Mouse (Mus musculus) midbrain, embryonic 12.5 days (tissue): ENCODE measurements around the gene Snrnp27. TPM values are rescaled to one million over a fixed set of nuclear protein-coding genes. Genes with fewer than 3 reads are reported as not detected.

Experiments
- ATAC-seq: fragments of 200-750 bp; cut with Nextera tagmentation; 2 replicates; pipeline ENCODE4 v1.8.0; 2017; ENCODE audit warnings: low read depth, moderate TSS enrichment, moderate library complexity; ENCODE audit not compliant: low FRiP score
- H3K27ac ChIP-seq: fragments of 300-500 bp; sonication (generic); replicated peaks from 2 replicates; pipeline ENCODE4 v1.5.1; 2016; ENCODE audit warnings: mild to moderate bottlenecking
- H3K27me3 ChIP-seq: fragments of 300-500 bp; sonication (generic); 2 replicates; pipeline ENCODE4 v1.6.1; 2016; ENCODE audit warnings: mild to moderate bottlenecking
- H3K36me3 ChIP-seq: fragments of 300-500 bp; sonication (generic); 2 replicates; pipeline ENCODE4 v1.6.1; 2016
- H3K4me1 ChIP-seq: fragments of 300-500 bp; sonication (generic); 2 replicates; pipeline ENCODE4 v1.6.1; 2016
- H3K4me2 ChIP-seq: fragments of 300-500 bp; sonication (generic); replicated peaks from 2 replicates; pipeline ENCODE4 v1.6.1; 2016; ENCODE audit warnings: mild to moderate bottlenecking, moderate library complexity
- H3K4me3 ChIP-seq: fragments of 300-500 bp; sonication (generic); 2 replicates; pipeline ENCODE4 v1.5.1; 2016; ENCODE audit warnings: mild to moderate bottlenecking
- H3K9ac ChIP-seq: fragments of 300-500 bp; sonication (generic); replicated peaks from 2 replicates; pipeline ENCODE4 v1.6.1; 2016; ENCODE audit warnings: mild to moderate bottlenecking, moderate library complexity
- H3K9me3 ChIP-seq: fragments of 300-500 bp; sonication (generic); 2 replicates; pipeline ENCODE4 v1.6.1; 2016; ENCODE audit warnings: mild to moderate bottlenecking
- WGBS: fragments of 180-500 bp; shearing (Covaris S2); methylation state at CpG from one replicate; pipeline ENCODE4 v1.1.7; 2016; 5-methylcytosine and 5-hydroxymethylcytosine counted together
- polyA plus RNA-seq: library from polyadenylated mRNA; unstranded; fragments of >200 nt; fragmentation: Nextera tagmentation; extraction: Ambion mirVana; gene quantifications from 2 replicates; pipeline ENCODE4 v1.2.1, GENCODE M21; 2016

Gene Snrnp27
- polyA plus RNA-seq, 1 experiment from 2014 or later: 127 TPM

- no peak overlapping the region for H3K27ac ChIP-seq
- WGBS: 80% methylated on average over 1 of the region's 1 CpGs
- H3K27me3 ChIP-seq: no peaks in the 10 kb centered on the region
- H3K9ac ChIP-seq: no peak overlapping the region
- no peak for ATAC-seq
- H3K9me3 ChIP-seq: no peaks in the 10 kb centered on the region
- peaks cover 10% of the 10 kb centered on the region for H3K4me1 ChIP-seq
- no peak overlapping the region for H3K4me3 ChIP-seq
- peaks cover 28% of the 10 kb centered on the region for H3K36me3 ChIP-seq
- no peak overlapping the region for H3K4me2 ChIP-seq
Observed at GRCm38 (mm10) chr6:86686971-86687370, 2.6 kb upstream of the Snrnp27 start.

GRCm38 (mm10) chr6:86684655-86685011 lies 311 bp upstream of the Snrnp27 start:
- H3K4me3 ChIP-seq: peak overlapping the region; percentile 86
- peaks cover 10% of the 10 kb centered on the region for H3K4me1 ChIP-seq
- no peaks in the 10 kb centered on the region for H3K9me3 ChIP-seq
- peak overlapping the region; percentile 87; the same call in 1 of the 2 replicates for H3K9ac ChIP-seq
- H3K4me2 ChIP-seq: peak overlapping the region; percentile 66
- H3K27me3 ChIP-seq: no peaks in the 10 kb centered on the region
- ATAC-seq: no peak
- 37% methylated on average over 12 of the region's 12 CpGs for WGBS
- peaks cover 32% of the 10 kb centered on the region for H3K36me3 ChIP-seq
- no peak overlapping the region for H3K27ac ChIP-seq

DNA sequence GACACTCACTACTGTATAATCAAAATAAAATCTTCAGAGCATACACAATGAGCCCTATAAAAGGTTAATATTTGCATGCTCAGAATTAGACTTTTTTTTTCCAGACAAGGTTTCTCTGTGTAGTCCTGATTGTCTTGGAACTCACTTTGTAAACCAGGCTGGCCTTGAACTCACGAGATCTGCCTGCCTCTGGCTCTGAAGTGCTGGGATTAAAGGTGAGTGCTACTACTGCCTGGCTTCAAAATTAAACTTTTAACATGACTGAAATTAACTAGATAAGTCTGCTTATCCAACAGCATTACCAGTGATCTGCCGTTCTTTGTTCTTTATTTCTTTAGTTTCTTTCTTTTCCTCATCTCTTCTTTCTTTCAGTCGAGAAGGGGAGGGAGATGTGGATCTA lies 3.0 kb downstream of the Snrnp27 start:
- H3K4me2 ChIP-seq: no peak overlapping the region
- H3K27ac ChIP-seq: no peak overlapping the region
- 93% methylated on average over 3 of the region's 3 CpGs for WGBS
- H3K36me3 ChIP-seq: peaks cover 64% of the 10 kb centered on the region
- no peaks in the 10 kb centered on the region for H3K9me3 ChIP-seq
- H3K9ac ChIP-seq: no peak overlapping the region
- no peak overlapping the region for H3K4me3 ChIP-seq
- ATAC-seq: no peak
- H3K4me1 ChIP-seq: peaks cover 10% of the 10 kb centered on the region
- H3K27me3 ChIP-seq: no peaks in the 10 kb centered on the region

DNA sequence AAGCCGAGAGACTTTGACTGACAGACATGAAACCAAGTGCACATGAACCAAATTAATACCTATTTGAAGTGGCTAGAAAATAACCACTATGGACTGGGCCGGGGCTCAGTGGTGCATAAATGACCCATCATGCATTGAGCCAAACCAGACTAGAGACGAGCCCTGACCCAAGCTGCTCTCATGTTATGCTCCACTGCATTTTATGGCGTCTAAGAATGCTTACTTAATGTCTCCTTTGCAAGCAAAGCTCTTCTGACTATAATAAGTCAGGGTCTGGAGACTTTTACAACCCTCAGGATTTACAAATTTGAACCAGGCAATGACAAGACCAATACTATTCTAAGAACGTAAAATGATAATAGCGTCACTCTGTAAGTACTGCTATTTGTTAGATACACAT lies 6.0 kb downstream of the Snrnp27 start:
- 85% methylated on average over 6 of the region's 6 CpGs for WGBS
- Histone ChIP-seq H3K27ac (no peak overlapping the region), H3K27me3 (no peaks in the 10 kb centered on the region), H3K9ac (no peak overlapping the region), H3K9me3 (no peaks in the 10 kb centered on the region), H3K4me2 (no peak overlapping the region), H3K36me3 (peaks cover 86% of the 10 kb centered on the region), H3K4me3 (no peak overlapping the region), H3K4me1 (peaks cover 5% of the 10 kb centered on the region)
- no peak for ATAC-seq

- 16% methylated on average over 2 of the region's 2 CpGs for WGBS
- Histone ChIP-seq H3K9me3 (no peaks in the 10 kb centered on the region), H3K4me1 (peaks cover 24% of the 10 kb centered on the region), H3K4me2 (no peak overlapping the region), H3K27ac (peak overlapping the region; percentile 36; the same call in 1 of the 2 replicates), H3K36me3 (peaks cover 35% of the 10 kb centered on the region), H3K27me3 (no peaks in the 10 kb centered on the region), H3K9ac (no peak overlapping the region), H3K4me3 (no peak overlapping the region)
- no peak for ATAC-seq
Observed at GRCm38 (mm10) chr6:86670873-86671272, 13.4 kb downstream of the Snrnp27 start.

- no peaks in the 10 kb centered on the region for H3K27me3 ChIP-seq
- peak overlapping the region; percentile 95 for H3K4me3 ChIP-seq
- WGBS: under 1% methylated on average over 24 of the region's 37 CpGs
- H3K36me3 ChIP-seq: peaks cover 23% of the 10 kb centered on the region
- peaks cover 24% of the 10 kb centered on the region for H3K4me1 ChIP-seq
- H3K9ac ChIP-seq: 0 out of 2 replicates have a peak overlapping the region, but pooled peaks have one; percentile 37
- H3K27ac ChIP-seq: peak overlapping the region; percentile 60
- peak; percentile 100 for ATAC-seq
- peak overlapping the region; percentile 77 for H3K4me2 ChIP-seq
- no peaks in the 10 kb centered on the region for H3K9me3 ChIP-seq
Observed at GRCm38 (mm10) chr6:86669240-86669727, 15.0 kb downstream of the Snrnp27 start.

- H3K4me2 ChIP-seq: peak within 1 kb of the TSS; percentile 95
- under 1% methylated on average over 63 of the region's 76 CpGs for WGBS
- H3K9me3 ChIP-seq: no peaks in the 10 kb centered on the region
- peak within 1 kb of the TSS; percentile 95 for H3K4me3 ChIP-seq
- peaks cover 24% of the 10 kb centered on the region for H3K4me1 ChIP-seq
- H3K36me3 ChIP-seq: peaks cover 20% of the 10 kb centered on the region
- H3K9ac ChIP-seq: peak within 1 kb of the TSS; percentile 86
- H3K27ac ChIP-seq: peak within 1 kb of the TSS; percentile 76
- H3K27me3 ChIP-seq: no peaks in the 10 kb centered on the region
- no peak for ATAC-seq
Observed at GRCm38 (mm10) chr6:86668580-86669239, 15.6 kb downstream of the Snrnp27 start, which contains the start of gene Mxd1. Mxd1 (minus strand) TSS chr6:86669161.

GRCm38 (mm10) chr6:86667061-86667460 lies 17.3 kb downstream of the Snrnp27 start:
- no peak overlapping the region for H3K4me3 ChIP-seq
- no peak overlapping the region for H3K27ac ChIP-seq
- no peaks in the 10 kb centered on the region for H3K9me3 ChIP-seq
- no peaks in the 10 kb centered on the region for H3K27me3 ChIP-seq
- 90% methylated on average over 10 of the region's 10 CpGs for WGBS
- H3K9ac ChIP-seq: 0 out of 2 replicates have a peak overlapping the region, but pooled peaks have one; percentile 15
- H3K4me2 ChIP-seq: peak overlapping the region; percentile 95; the same call in 1 of the 2 replicates
- ATAC-seq: no peak
- H3K4me1 ChIP-seq: peaks cover 24% of the 10 kb centered on the region
- H3K36me3 ChIP-seq: peaks cover 16% of the 10 kb centered on the region

GRCm38 (mm10) chr6:86665560-86666307 lies 18.6 kb downstream of the Snrnp27 start:
- Histone ChIP-seq H3K9ac (no peak overlapping the region), H3K4me3 (no peak overlapping the region), H3K4me2 (no peak overlapping the region), H3K27ac (no peak overlapping the region), H3K4me1 (peaks cover 24% of the 10 kb centered on the region), H3K9me3 (no peaks in the 10 kb centered on the region), H3K36me3 (peaks cover 23% of the 10 kb centered on the region), H3K27me3 (no peaks in the 10 kb centered on the region)
- no peak for ATAC-seq
- 89% methylated on average over 17 of the region's 17 CpGs for WGBS

GRCm38 (mm10) chr6:86665076-86665475 lies 19.2 kb downstream of the Snrnp27 start:
- H3K9me3 ChIP-seq: no peaks in the 10 kb centered on the region
- H3K4me3 ChIP-seq: no peak overlapping the region
- H3K27me3 ChIP-seq: no peaks in the 10 kb centered on the region
- no peak overlapping the region for H3K9ac ChIP-seq
- H3K4me1 ChIP-seq: peaks cover 24% of the 10 kb centered on the region
- peaks cover 26% of the 10 kb centered on the region for H3K36me3 ChIP-seq
- no peak for ATAC-seq
- H3K27ac ChIP-seq: no peak overlapping the region
- no peak overlapping the region for H3K4me2 ChIP-seq
- WGBS: 87% methylated on average over 5 of the region's 5 CpGs

GRCm38 (mm10) chr6:86660161-86660877 lies 24.0 kb downstream of the Snrnp27 start:
- ATAC-seq: no peak
- H3K4me3 ChIP-seq: no peak overlapping the region
- no peak overlapping the region for H3K27ac ChIP-seq
- no peak overlapping the region for H3K4me2 ChIP-seq
- no peaks in the 10 kb centered on the region for H3K9me3 ChIP-seq
- H3K27me3 ChIP-seq: no peaks in the 10 kb centered on the region
- H3K9ac ChIP-seq: no peak overlapping the region
- peaks cover 42% of the 10 kb centered on the region for H3K36me3 ChIP-seq
- H3K4me1 ChIP-seq: no peaks in the 10 kb centered on the region
- 80% methylated on average over 9 of the region's 9 CpGs for WGBS

DNA sequence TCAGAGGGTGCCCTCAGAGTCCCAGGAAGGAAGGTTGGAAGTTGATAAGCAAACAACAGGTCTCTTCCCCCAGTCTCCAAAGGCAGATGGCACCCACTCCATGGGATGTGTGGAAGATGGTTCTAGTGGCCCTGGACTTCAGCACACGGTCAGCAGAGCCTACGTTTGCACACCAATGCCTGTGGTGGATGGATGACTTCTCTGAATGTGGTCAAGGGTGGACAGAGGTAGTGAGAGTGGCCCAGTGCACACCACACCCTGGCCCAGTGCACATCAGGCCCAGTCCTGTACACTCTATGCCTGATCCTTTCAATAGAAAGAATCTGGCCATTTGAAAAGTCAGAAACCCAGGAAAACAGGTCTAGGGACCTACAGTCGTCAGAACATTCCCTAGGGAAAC lies 25.8 kb downstream of the Snrnp27 start:
- ATAC-seq: no peak
- no peak overlapping the region for H3K9ac ChIP-seq
- H3K4me2 ChIP-seq: no peak overlapping the region
- no peak overlapping the region for H3K4me3 ChIP-seq
- 85% methylated on average over 3 of the region's 3 CpGs for WGBS
- no peaks in the 10 kb centered on the region for H3K4me1 ChIP-seq
- H3K27me3 ChIP-seq: no peaks in the 10 kb centered on the region
- H3K27ac ChIP-seq: no peak overlapping the region
- peaks cover 45% of the 10 kb centered on the region for H3K36me3 ChIP-seq
- H3K9me3 ChIP-seq: no peaks in the 10 kb centered on the region
